Mouse (Mus musculus): ENCODE data around the gene Wdfy1.

- TF ChIP-seq CTCF (IDR thresholded peaks at IDR 0.05; ENCODE audit: insufficient read depth, low read depth, low read length) (no peak), POLR2A (IDR thresholded peaks at IDR 0.05; ENCODE audit: insufficient read depth, low read depth, low read length) (no peak)
Measured at GRCm38 (mm10) chr1:79759006-79759405, 16.9 kb downstream of the Wdfy1 start.
